ENCODE assay signal across 8 mouse cellular contexts in the genomic region with DNA sequence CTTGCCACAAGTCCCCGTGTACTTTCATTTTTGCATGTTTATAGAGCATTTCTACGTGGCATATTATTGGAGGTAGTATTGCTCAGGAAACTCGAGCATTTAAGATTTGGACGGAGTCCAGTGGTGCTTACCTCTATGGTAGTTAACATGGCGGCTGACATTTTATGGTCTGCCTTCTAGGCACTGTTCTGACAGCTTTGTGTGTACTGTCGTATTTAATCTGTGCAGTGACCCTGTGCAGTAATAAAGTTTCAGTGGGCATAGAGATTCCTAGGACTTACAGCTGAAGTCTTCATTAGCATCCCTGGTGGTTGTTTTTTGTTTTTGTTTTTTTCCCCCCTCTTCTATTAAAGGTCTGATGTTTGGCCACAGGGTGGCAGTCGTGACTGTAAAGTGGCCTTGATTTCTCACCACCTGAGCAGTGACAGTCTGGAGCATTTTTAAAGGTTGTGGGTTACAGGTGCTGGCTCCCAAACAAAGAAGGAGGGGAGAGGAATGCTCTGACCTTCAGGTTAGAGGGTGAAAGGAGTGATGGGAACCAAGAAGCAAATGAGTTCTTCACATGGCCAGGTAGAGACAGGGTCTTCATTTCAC.
A peak's percentile ranks its signal among the peaks of the same experiment; 100 is the strongest.
DNase-seq lines count a peak whose midpoint lies in the region; ATAC-seq and TF ChIP-seq lines count a peak whose summit lies in the region.

No protein-coding gene starts in this region.

- peaks cover 1% of the 10 kb centered on the region; the same call in 1 of the 2 replicates for H3K4me1 ChIP-seq in midbrain, postnatal 0 days (ENCODE audit: insufficient read depth, low read length)

- no peak overlapping the region for H3K4me3 ChIP-seq in midbrain, postnatal 0 days (ENCODE audit: low read depth, low read length)

- H3K27ac ChIP-seq in midbrain, postnatal 0 days (ENCODE audit: low read depth, low read length) = no peak overlapping the region

- peak; percentile 95 for TF ChIP-seq CTCF in midbrain, postnatal 0 days (IDR thresholded peaks at IDR 0.05)

- 45% methylated on average over 7 of the region's 7 CpGs for WGBS in midbrain, postnatal 0 days

- no peak overlapping the region for H3K9ac ChIP-seq in midbrain, postnatal 0 days (replicated peaks; ENCODE audit: low read length, poor library complexity, severe bottlenecking)

- no peaks in the 10 kb centered on the region for H3K9me3 ChIP-seq in midbrain, postnatal 0 days (ENCODE audit: low read length)

- peak; percentile 41 for DNase-seq in ovary, postnatal 14 days (ENCODE audit: low spot score)
- no peak for DNase-seq in ovary, postnatal 10 days (ENCODE audit: low spot score)
- DNase-seq in T-cell, adult 2 months (ENCODE audit: low spot score) = peak; percentile 60
- peak; percentile 73 to 80 for DNase-seq in cerebellum, postnatal 36 days
- peak; percentile 26 to 44 for DNase-seq in layer of hippocampus, postnatal 36 days
- peak; percentile 89 for DNase-seq in midbrain, postnatal 0 days (ENCODE audit: low spot score)

- H3K4me2 ChIP-seq in midbrain, postnatal 0 days (ENCODE audit: low read depth, low read length, poor library complexity, severe bottlenecking) = no peak overlapping the region

- H3K36me3 ChIP-seq in midbrain, postnatal 0 days (ENCODE audit: insufficient read depth, low read length) = no peaks in the 10 kb centered on the region

- 0 out of 2 replicates have a peak, but pooled peaks cover 6% of the 10 kb centered on the region for H3K27me3 ChIP-seq in midbrain, postnatal 0 days (ENCODE audit: insufficient read depth, low read length)

- peak; percentile 45; the same call in 1 of the 2 replicates for ATAC-seq in granulocyte monocyte progenitor cell, adult 5-6 weeks (replicated peaks; ENCODE audit: poor library complexity, severe bottlenecking)
- peak; percentile 51; the same call in 1 of the 2 replicates for ATAC-seq in midbrain, postnatal 0 days (ENCODE audit: low FRiP score)
- ATAC-seq in erythroid progenitor cell, adult 5-6 weeks (replicated peaks; ENCODE audit: low FRiP score, poor library complexity, severe bottlenecking) = no peak
